Mouse (Mus musculus) telencephalon, adult 2 months (tissue): Measurements from ENCODE around the gene Pccb.

Experiments
- DNase-seq: peaks from one replicate; pipeline ENCODE4 v3.0.0-alpha.2; 2011; ENCODE audit warnings: low read depth, low spot score

Pccb gene

DNA sequence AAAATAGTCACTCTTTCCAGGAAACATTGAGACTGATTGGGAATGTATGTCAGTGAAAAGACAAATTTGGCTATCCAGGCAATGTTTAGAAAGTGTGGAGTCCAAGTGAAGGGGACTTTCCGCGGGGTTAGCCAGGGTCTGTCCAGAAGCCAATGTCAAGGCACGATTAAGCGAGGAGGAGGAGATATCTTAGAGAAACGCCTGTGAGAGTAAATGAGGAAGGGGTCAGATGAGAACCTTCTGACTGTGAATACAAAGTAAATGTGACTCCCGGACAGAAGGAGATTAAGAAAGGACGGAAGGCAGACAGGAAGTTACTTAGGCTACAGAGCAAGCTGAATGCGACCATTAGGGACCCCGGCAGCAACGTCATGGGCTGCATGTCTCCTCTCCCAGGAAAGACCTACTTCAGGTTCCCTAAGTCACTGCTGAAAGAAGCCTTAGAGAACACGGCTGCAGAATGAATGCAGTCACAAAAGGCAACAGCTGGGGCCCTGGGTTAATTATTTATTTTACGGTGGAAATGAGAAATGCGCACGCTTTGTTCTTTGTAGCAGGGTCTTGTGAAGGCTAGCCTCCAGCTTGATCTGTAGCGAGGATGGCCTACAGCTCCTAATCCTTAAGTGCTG lies 11.1 kb upstream of the Pccb start:
- no peak for DNase-seq

- DNase-seq: no peak
Observed at GRCm38 (mm10) chr9:101042249-101042648, 7.6 kb upstream of the Pccb start.

GRCm38 (mm10) chr9:101041508-101041907 lies 6.8 kb upstream of the Pccb start:
- DNase-seq: no peak

GRCm38 (mm10) chr9:101038634-101039033 lies 3.9 kb upstream of the Pccb start:
- no peak for DNase-seq

DNA sequence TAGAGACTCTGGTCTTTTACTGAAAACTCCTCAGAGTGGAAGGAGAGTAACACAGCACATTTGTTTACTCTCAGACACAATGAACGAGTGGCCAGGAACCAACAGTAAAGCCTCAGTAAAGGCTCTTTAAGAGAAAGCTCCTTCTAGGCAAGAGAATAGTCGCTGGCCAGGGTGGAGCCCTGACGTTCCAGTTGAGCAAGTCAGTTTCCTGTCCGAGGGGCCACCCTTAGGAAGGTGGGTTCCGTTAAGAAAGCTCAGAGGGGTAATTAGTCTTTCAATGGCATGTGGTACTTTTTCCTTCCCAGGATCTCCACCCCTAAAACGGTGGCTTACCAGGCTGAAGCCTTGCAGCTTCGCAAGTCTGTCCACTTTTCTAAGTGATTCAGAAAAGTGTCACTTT lies 2.7 kb upstream of the Pccb start:
- DNase-seq: no peak

DNA sequence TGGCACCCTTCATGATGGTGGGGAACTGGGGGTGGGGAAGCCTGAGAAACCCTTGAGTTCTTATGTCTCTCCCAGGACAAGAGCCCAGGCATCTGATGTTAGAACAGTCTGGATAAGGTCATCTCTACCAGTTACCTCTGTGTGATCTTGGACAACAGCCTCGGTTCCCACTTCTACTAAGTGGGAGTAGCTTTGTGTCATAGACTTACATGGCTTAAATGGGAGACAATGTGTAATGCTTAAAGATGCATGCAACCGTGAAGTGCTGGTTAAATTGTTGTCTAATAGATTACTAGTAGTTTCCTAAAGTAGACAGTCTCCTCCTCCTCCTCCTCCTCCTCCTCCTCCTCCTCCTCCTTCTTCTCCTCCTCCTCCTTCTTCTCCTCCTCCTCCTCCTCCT lies 2.2 kb upstream of the Pccb start:
- DNase-seq: no peak

GRCm38 (mm10) chr9:101035836-101036596 lies 1.3 kb upstream of the Pccb start:
- DNase-seq: no peak

GRCm38 (mm10) chr9:101033761-101034447 lies 794 bp downstream of the Pccb start:
- no peak for DNase-seq

DNA sequence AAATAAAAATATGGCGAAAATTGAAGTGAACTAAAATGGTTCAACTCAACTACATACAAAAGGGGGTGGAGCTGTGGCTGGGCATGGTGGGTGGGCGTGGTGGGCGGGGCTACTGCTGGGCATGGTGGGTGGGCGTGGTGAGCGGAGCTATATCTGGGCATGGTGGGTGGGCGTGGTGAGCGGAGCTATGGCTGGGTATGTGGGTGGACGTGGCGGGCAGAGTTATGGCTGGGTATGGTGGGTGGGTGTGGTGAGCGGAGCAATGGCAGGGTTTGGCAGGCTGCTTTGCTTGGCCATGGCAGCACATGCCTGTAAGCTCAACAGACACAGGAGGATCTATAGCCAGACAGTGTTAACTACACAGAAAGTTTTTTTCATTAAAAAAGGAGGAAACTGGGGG lies 15.9 kb downstream of the Pccb start:
- no peak for DNase-seq

- no peak for DNase-seq
Observed at GRCm38 (mm10) chr9:101017734-101018516, 16.8 kb downstream of the Pccb start.

DNA sequence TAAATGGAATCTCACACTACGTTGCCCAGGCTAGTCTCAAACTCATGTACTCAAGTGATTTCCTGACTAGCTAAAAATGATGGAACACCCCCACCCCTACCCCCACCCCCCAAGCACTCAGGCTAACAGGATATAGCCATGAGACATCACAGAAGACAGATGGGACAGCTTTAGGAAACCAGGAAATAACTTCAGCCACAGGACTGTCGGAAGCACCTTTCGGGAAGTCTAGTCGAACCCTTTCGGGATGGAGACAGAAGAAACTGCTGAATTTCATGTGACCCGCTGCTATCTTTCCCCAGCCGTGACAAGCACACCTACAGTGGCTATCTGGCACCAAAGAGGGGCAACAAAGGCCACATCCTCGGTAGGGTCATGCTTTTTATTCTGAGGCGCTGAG lies 19.4 kb downstream of the Pccb start:
- no peak for DNase-seq

GRCm38 (mm10) chr9:101012433-101012832 lies 22.3 kb downstream of the Pccb start:
- no peak for DNase-seq

DNA sequence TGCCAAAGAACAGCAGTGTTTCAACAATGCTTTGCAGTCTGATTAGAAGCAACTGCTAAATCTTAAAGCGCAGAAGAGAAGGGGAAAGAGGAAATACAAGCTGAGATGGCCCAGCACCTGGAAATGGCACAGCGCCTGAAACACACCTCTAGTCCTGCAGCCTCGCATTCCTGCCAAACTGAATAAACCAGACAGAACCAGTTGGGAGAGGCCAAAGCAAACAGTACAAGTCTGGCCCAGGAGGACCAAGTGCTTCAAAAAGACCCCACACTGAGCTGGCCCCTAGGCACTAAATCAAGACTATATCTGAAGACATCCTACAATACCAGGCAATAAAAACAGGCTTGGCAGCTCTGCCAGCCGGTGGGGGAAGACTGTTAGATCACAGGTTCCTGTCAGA lies 28.8 kb downstream of the Pccb start:
- DNase-seq: no peak

DNA sequence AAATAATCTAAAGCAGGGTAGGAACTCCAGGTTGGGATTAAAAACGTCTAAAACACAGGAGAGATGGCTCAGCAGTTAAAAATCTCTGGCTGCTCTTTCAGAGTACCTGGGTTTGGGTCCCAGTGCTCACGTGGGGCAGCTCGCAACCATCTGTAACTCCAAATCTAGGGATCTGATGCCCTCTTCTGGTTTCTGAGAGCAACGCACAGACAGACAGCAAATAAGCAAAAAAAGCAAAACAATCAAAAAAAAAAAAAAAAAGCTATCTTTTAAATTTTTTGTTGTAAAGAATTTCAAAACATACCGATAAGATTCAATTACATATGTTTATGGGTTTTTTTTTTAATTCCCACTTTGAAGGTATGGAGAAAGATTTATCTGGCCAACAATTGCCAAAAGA lies 31.4 kb downstream of the Pccb start:
- DNase-seq: no peak

DNA sequence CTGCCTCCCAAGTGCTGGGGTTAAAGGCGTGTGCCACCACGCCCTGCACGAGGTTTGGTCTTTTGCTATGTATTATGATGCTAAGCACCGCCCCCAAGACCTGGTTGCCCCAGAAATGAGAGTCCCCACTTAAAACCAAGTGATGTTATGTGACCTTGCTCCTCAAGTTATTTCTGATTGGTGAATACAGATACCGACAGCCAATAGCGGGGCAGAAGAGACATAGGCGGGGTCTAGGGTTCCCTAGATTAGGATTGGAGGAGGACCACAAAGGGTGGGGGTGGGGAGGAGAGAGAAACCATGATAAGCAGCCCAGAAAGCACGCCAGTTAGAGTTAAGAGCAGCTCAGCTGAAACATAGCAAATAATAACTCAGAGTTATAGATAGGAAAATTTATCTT lies 31.9 kb downstream of the Pccb start:
- no peak for DNase-seq

- DNase-seq: no peak
Observed at GRCm38 (mm10) chr9:101002053-101002452, 32.6 kb downstream of the Pccb start.

DNA sequence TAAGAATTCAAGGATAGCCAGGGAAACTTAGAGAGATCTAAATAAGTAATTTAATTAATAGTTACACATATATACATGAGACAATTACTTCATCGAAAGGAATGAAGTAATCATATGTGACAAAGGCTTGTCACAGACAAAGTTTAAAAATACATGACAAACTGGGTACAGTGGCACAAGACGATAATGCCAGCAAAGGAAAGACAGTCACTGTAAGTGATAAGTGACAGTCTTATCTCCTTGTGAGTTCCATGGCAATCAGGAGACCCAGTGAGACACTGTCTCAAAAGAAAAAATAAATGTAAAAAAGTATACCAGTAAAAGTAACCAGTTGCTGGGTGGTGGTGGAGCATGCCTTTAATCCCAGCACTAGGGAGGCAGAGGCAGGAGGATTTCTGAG lies 37.6 kb downstream of the Pccb start:
- DNase-seq: no peak

DNA sequence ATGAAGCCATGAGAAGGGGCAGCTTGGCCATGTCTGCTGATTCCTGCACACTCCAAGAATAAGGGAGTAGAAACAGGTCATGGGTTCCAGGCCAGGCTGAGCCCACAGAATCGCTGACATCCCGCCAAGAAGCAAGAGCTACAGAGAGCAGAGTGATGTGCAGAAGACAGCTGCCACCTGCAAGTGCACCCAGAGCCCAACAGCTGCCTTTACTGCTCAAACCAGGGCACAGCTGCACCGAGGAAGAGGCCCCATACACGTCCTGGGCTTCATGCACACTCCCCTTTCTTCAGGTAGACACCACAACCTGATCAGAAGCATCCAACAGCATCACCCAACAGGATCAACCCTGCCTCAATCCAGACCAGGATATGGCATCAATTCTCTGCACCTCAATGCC lies 40.8 kb downstream of the Pccb start:
- DNase-seq: no peak

- DNase-seq: no peak
Observed at GRCm38 (mm10) chr9:100992191-100992590, 42.5 kb downstream of the Pccb start.

DNA sequence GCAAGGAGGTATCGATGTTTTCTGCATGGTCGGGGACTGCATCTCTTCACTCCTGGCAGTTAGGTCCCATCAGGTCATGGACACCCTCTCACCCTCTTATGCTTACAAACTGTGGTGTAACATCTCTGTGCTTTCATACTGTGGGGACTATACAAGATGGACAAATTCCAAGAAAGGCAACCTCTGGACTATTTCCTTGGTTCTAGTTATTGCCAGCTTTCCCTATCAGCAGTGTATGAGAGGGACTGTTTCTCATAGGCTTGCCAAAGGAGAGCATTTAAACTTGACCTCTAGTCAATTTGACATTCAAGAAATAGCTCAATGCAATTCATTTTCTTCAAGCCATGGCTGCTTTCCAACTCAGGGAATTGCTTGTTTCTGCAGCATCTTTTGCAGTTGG lies 43.4 kb downstream of the Pccb start:
- DNase-seq: no peak

- DNase-seq: no peak
Observed at GRCm38 (mm10) chr9:100990609-100991008, 44.1 kb downstream of the Pccb start.

DNA sequence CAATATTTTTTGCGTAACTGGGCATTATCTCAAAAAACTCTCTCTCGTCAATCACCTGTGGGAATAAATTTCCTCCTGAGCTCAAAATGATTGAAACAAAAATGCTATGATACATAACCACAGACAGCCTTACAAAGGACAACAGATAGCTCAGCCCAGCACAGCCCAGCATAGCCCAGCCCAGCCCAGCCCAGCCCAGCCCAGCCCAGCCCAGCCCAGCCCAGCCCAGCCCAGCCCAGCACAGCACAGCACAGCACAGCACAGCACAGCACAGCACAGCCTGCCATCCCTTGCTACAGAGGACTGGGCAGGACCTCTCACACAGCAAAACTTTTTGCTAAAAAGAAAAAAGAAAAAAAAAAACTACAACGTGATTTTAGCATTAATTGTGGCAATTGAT lies 46.8 kb downstream of the Pccb start:
- no peak for DNase-seq
